Mouse (Mus musculus) liver, embryonic 16.5 days (tissue): ENCODE data around the gene Cphx3. TPM values are rescaled to one million over a fixed set of nuclear protein-coding genes. Genes with fewer than 3 reads are reported as not detected.
"Not testable (repeated sequence)": the region's sequence is repeated elsewhere in the genome, so short reads cannot be mapped to it uniquely, and the experiment has no call there.

Experiments used
- ATAC-seq: fragments of 200-750 bp; cut with Nextera tagmentation; 2 replicates; pipeline ENCODE4 v1.8.0; 2017; ENCODE audit warnings: low read depth, mild to moderate bottlenecking, moderate number of reproducible peaks, moderate library complexity
- H3K27ac ChIP-seq: fragments of 300-500 bp; sonication (generic); 2 replicates; pipeline ENCODE4 v1.5.1; 2014; ENCODE audit warnings: mild to moderate bottlenecking, low read length
- H3K27me3 ChIP-seq: fragments of 300-500 bp; sonication (generic); 2 replicates; pipeline ENCODE4 v1.6.1; 2014; ENCODE audit warnings: low read depth, low read length, mixed read lengths; ENCODE audit not compliant: control insufficient read depth, insufficient read depth
- H3K36me3 ChIP-seq: fragments of 300-500 bp; sonication (generic); 2 replicates; pipeline ENCODE4 v1.6.1; 2014; ENCODE audit warnings: mild to moderate bottlenecking; ENCODE audit not compliant: control insufficient read depth, insufficient read depth
- H3K4me1 ChIP-seq: fragments of 300-500 bp; sonication (generic); 2 replicates; pipeline ENCODE4 v1.6.1; 2014; ENCODE audit warnings: low read depth, low read length, mixed read lengths; ENCODE audit not compliant: control insufficient read depth
- H3K4me2 ChIP-seq: fragments of 300-500 bp; sonication (generic); 2 replicates; pipeline ENCODE4 v1.6.1; 2014; ENCODE audit warnings: low read depth, low read length, mixed read lengths
- H3K4me3 ChIP-seq: fragments of 300-500 bp; sonication (generic); 2 replicates; pipeline ENCODE4 v1.5.1; 2014; ENCODE audit warnings: low read depth, mild to moderate bottlenecking, low read length
- H3K9ac ChIP-seq: fragments of 300-500 bp; sonication (generic); 2 replicates; pipeline ENCODE4 v1.6.1; 2014; ENCODE audit warnings: low read depth, low read length
- H3K9me3 ChIP-seq: fragments of 300-500 bp; sonication (generic); replicated peaks from 2 replicates; pipeline ENCODE4 v1.6.1; 2016; ENCODE audit warnings: low read length; ENCODE audit not compliant: control insufficient read depth
- WGBS: fragments of 180-500 bp; shearing (Covaris S2); extraction: QIAGEN DNeasy Blood & Tissue Kit; methylation state at CpG from one replicate; pipeline ENCODE4 v1.1.7; 2014; ENCODE audit not compliant: insufficient replicate concordance; 5-methylcytosine and 5-hydroxymethylcytosine counted together
- polyA plus RNA-seq: library from polyadenylated mRNA; unstranded; fragments of >200 nt; fragmentation: Nextera tagmentation; extraction: Ambion mirVana; gene quantifications from 2 replicates; pipeline ENCODE4 v1.2.1, GENCODE M21; 2015

Gene Cphx3
- polyA plus RNA-seq, 1 experiment from 2014 or later, result 0.15 TPM

GRCm38 (mm10) chr14:26066574-26067324 lies 15.3 kb upstream of the Cphx3 start:
- ATAC-seq, result peak; percentile 67; the same call in 1 of the 2 replicates
- H3K4me1 ChIP-seq, result not testable (repeated sequence)

GRCm38 (mm10) chr14:26067325-26067633 lies 14.8 kb upstream of the Cphx3 start, which contains the start of gene Tmem254c:
TSS of gene Tmem254c (minus strand) at chr14:26067355.
- H3K4me1 ChIP-seq, H3K27ac ChIP-seq, H3K9ac ChIP-seq, H3K4me2 ChIP-seq, H3K4me3 ChIP-seq, H3K36me3 ChIP-seq, H3K9me3 ChIP-seq, H3K27me3 ChIP-seq: not testable (repeated sequence)
- ATAC-seq, result peak; percentile 79
- no CpG with 5 or more reads among the region's 10 CpGs for WGBS

More at GRCm38 (mm10) chr14:26066574-26067324, 15.3 kb upstream of the Cphx3 start:
- not testable (repeated sequence) for H3K27me3 ChIP-seq, H3K9ac ChIP-seq, H3K4me2 ChIP-seq, H3K27ac ChIP-seq, H3K4me3 ChIP-seq, H3K9me3 ChIP-seq, H3K36me3 ChIP-seq
- WGBS, result no CpG with 5 or more reads among the region's 44 CpGs

- not testable (repeated sequence) for H3K27me3 ChIP-seq, H3K4me3 ChIP-seq, H3K4me2 ChIP-seq, H3K4me1 ChIP-seq, H3K9ac ChIP-seq, H3K36me3 ChIP-seq, H3K9me3 ChIP-seq, H3K27ac ChIP-seq
- ATAC-seq, result peak; percentile 93
- no CpG with 5 or more reads among the region's 5 CpGs for whole genome bisulfite sequencing
Measured at GRCm38 (mm10) chr14:26076620-26077390, 5.3 kb upstream of the Cphx3 start.

GRCm38 (mm10) chr14:26081216-26081615 lies 881 bp upstream of the Cphx3 start, which contains the start of gene Cphx2:
TSS of gene Cphx2 (plus strand) at chr14:26081516.
- not testable (repeated sequence) for H3K9ac ChIP-seq, H3K4me1 ChIP-seq, H3K4me2 ChIP-seq, H3K9me3 ChIP-seq, H3K27ac ChIP-seq, H3K4me3 ChIP-seq, ATAC-seq, H3K36me3 ChIP-seq, H3K27me3 ChIP-seq
- WGBS, result no CpG with 5 or more reads among the region's 6 CpGs

- H3K4me2 ChIP-seq, H3K4me3 ChIP-seq, H3K36me3 ChIP-seq, H3K27me3 ChIP-seq, H3K9ac ChIP-seq, H3K27ac ChIP-seq, H3K9me3 ChIP-seq, H3K4me1 ChIP-seq: not testable (repeated sequence)
- ATAC-seq, result peak; percentile 37; the same call in 1 of the 2 replicates
- no CpG with 5 or more reads among the region's 3 CpGs for WGBS
Measured at GRCm38 (mm10) chr14:26097622-26098021, 15.5 kb downstream of the Cphx3 start.

- WGBS, result no CpG with 5 or more reads among the region's 7 CpGs
- not testable (repeated sequence) for ATAC-seq, H3K4me2 ChIP-seq, H3K27me3 ChIP-seq, H3K9ac ChIP-seq, H3K9me3 ChIP-seq, H3K4me1 ChIP-seq, H3K27ac ChIP-seq, H3K4me3 ChIP-seq, H3K36me3 ChIP-seq
Measured at GRCm38 (mm10) chr14:26118150-26118549, 36.1 kb downstream of the Cphx3 start, which contains the start of gene Duxbl2. TSS of gene Duxbl2 (plus strand) at chr14:26118349.

DNA sequence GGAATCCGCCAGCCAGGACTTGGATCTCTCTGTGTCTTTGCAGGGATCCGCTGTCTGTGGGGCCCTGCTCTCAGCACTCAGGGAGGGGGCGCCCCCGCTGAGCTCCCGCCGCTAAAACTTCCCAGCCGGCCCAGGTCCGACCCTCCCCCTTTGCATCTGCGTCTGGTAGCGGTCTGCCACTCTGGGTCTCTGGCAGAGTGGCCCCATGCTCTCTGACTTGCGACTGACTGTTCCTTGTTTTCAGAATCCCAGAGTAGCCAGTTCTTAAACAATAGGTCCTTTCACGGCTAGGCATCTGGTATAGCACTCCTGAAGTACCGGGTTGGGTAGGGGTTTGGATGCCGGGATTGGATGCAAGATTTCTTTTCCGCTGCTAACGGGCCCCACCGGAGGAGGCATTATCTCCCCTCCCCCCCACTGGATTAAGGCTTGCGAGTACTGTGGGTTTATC lies 36.5 kb downstream of the Cphx3 start:
- no CpG with 5 or more reads among the region's 18 CpGs for WGBS
- not testable (repeated sequence) for H3K27me3 ChIP-seq, H3K9me3 ChIP-seq, H3K4me3 ChIP-seq, H3K4me1 ChIP-seq, H3K9ac ChIP-seq, H3K36me3 ChIP-seq, H3K4me2 ChIP-seq, ATAC-seq, H3K27ac ChIP-seq

GRCm38 (mm10) chr14:26119095-26119494 lies 37.0 kb downstream of the Cphx3 start:
- not testable (repeated sequence) for ATAC-seq, H3K9ac ChIP-seq

GRCm38 (mm10) chr14:26147095-26147494 lies 65.0 kb downstream of the Cphx3 start:
- WGBS, result no CpG with 5 or more reads among the region's 2 CpGs
- not testable (repeated sequence) for H3K4me1 ChIP-seq, H3K9ac ChIP-seq, H3K4me3 ChIP-seq, H3K4me2 ChIP-seq, ATAC-seq, H3K27ac ChIP-seq, H3K9me3 ChIP-seq, H3K27me3 ChIP-seq, H3K36me3 ChIP-seq

More at GRCm38 (mm10) chr14:26119095-26119494, 37.0 kb downstream of the Cphx3 start:
- H3K4me2 ChIP-seq, H3K9me3 ChIP-seq, H3K4me3 ChIP-seq, H3K4me1 ChIP-seq, H3K27me3 ChIP-seq, H3K27ac ChIP-seq, H3K36me3 ChIP-seq: not testable (repeated sequence)
- no CpG with 5 or more reads among the region's 7 CpGs for WGBS
